Mouse (Mus musculus): Measurements from ENCODE around the gene Dnah10.

DNA sequence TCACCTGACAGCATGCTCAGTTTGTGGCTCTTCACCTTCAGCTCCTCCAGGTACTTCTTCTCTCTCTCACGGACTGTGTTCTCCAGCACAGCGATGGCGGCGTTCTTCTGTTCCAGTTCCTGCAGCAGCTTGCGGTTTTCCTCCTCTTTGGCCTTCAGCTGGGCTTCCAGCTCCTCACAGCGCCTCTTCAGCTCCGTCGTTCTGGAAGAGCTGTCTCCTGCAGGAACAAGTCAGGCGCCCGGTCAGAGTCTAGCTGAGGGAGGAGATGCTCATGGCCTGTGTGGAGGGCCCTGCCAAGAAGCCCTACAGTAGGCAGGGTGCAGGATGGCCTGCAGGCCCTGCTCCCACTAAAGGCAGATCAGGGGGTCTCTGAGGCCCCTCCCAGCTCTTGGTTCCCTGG lies 111.2 kb downstream of the Dnah10 start:
- TF ChIP-seq POLR2A (IDR thresholded peaks at IDR 0.05; ENCODE audit: borderline replicate concordance, low read depth, low read length) (no peak), CTCF (IDR thresholded peaks at IDR 0.05; ENCODE audit: low read depth, low read length) (no peak)

Data from bone marrow macrophage, adult 2 months (primary cell).